Mouse (Mus musculus): ENCODE results near the gene 2900026A02Rik.

2900026A02Rik gene

DNA sequence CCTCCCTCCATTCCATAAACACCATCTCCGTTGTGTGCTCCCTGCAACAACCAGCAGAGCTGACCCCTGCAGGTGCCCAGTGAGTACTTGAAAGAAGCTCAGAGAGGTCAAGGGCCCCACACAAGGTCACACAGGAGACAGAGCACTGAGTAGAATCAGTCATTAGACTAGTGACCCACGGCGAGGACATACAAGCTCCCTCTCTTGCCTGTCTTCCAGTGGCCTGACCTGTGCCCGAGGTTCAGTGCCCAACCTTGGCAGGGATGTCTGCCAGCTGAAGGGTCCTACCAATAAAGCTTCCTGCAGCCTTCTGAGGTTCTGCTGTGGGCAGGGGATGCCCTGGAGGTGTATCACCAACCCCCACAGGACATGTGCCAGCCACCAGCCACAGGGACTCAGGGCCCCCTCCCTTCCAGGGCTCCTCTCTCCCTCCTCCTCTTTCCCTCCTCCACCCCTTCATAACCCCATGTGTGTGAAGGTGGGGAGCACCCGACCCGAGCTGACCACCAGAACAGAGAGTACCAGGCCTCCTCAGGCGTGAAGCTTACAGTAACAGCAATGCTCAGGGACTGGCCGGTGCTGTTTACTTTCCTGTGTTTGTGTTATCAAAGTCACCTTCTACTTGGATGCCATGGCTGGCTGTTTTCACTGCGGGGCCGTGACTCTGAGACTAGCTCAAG is 8.7 kb downstream of the 2900026A02Rik start:
- DNase-seq (ENCODE audit: low read depth, low spot score): no peak

DNA sequence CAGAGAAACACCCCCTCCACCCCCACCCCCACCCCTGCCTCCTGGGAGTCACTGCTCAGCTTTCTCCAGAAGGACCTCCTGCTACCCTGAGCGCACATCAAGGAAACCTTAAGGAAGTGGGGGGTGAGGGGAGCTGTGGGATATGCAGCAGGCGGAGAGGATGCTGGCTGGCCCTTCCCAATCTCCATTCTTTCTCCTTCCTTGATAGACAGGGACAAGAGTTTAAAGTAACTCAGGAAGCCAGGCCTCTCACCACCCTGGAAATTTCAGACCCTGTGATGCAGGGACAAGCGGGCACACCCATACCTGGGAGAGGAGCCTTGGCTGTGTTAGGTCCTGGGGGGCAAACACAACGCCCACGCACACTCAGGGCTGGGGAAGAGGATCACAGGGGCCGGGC is 10.7 kb downstream of the 2900026A02Rik start:
- no peak for DNase-seq (ENCODE audit: low read depth, low spot score)

DNA sequence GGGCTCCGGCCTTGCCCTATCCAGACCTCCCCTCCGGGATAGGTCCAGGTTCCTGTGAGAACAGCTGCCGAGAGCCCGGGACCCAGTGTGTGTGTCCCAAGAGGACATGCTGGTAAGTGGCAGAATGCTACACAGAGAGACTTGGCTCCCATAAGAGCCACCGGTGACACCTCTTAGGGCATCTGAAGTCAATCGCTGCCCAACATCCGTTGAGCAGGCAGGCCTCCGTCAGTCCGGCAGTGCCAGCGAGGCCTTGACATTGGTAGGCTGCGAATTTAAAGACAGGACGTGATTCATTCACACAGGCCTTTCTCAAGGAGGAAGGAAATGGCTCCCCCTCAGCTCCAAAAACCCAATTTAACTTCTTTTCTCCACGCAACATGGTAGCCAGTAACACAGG is 11.1 kb downstream of the 2900026A02Rik start:
- no peak for DNase-seq (ENCODE audit: low read depth, low spot score)

DNA sequence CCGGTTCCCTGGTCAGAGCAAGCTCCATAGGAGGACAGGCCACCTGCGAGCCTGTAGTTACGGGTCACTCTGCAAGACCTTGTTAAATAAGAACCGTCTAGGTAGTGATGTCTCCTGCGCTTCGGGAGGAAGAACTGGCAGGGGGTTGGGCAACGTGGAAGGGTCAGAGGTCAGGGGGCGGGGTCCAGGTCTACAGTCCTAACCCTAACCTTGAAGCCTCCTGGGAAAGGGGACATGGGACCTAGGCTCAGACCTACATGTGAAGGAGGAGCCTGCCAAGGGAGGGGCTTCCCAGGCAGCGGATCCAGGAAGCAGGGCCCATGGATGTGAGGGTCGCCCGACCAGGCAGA is 11.7 kb downstream of the 2900026A02Rik start:
- no peak for DNase-seq (ENCODE audit: low read depth, low spot score)

DNA sequence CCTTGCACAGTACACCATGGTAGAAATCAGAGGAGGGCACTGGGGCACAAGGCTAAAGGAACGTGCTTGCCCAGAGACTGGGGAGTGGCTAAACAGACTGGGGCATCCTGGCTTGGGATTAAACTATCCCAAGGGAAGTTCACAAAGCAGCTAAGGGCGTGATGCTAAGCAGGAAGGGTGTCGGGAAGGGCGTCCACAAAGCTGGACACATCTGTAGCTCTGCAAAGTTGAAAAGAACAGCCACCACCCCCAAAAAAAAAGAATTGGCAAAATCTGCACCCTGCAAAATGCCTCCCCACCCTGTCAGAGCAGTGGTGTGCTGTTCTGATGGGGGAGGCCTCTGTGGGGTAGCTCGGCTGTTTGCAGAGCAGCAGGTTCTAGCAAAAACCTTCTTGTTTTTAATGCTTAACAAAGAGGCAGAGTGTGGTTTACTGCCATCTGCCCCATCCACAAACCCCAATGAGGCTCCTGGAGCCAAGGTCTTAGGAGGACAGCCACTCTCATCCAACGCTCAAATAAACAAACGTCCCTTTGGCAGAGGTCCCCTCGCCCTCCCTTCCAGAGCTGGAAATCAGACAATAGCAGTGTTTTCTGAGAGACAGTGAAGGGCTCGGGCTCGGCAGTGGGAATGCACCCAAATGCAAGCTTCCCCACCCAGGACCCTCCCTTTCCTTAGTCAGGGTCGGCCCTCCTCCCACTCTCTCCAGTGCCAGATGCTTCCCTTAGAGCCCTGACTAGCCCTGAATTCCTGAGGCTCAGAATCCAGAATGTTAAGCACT is 12.2 kb downstream of the 2900026A02Rik start:
- DNase-seq (ENCODE audit: low read depth, low spot score): no peak

DNA sequence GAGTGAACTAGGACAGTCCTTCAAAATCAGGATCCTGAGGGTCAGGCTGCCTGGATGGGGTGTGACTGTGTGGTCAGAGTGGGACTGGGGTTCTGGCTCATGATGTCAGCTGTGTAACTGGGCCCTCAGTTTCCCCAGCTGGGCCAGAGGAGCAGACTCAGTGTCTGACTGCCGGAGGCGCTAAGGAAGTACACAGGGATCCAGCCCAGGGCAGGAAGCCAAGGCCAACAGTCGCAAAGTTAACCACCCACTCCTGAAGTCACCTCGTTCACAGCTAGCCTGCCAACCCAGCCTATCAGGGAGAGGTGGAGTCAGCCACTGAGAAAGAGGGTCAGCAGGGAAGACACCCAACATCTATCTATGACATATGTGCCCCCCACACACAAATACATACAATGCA is 13.0 kb downstream of the 2900026A02Rik start:
- DNase-seq (ENCODE audit: low read depth, low spot score): no peak

DNA sequence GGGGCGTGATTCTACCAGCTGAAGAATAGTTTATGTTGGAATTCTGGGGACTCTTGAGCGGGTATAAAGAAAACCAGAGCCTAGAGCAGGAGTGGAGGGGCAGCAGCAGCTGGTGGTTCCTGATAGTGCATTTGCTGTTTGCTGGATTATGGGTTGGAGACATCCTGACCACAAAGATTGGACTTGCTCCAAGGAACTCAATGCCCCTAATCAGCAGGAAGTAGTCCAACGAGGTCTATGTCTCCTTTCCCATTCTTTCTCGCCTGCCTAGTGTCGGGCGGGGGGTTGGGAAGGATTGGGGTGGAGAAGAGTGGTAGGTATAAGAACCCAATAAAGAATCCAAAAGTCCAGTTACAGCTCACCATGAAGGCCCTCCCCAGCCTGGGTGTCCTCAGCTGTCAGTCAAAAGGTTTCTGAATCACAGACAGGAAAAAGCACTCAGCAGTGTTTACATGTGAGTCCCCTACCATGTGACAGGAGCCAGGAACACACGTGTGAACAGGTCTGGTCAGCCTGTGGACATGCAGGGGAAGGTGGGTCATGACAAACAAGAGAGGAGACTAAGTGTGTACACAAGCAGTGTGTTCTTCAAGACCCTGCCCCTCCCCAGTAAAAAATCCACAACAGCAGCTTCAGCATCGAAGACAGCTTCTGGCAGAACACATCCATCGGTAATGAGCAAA is 14.2 kb downstream of the 2900026A02Rik start:
- no peak for DNase-seq (ENCODE audit: low read depth, low spot score)

DNA sequence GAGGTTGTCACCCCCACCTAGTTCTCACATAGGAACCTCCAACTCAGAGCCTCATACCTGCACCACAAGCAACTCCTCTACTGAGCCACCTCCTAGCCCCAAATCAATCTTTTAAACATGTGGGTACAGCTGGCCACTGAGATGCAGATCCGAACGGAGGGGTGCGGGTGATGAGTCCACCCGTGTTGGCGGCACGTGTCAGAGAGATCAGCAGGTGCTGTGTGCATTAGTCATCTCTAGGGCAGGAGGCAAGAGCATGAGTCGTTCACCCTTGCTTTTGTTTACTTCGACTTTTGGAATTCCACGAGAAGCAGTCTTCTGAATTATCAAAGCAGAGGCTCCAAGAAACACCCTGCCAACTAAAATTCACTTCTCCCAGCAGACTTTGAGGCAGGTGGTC is 16.8 kb downstream of the 2900026A02Rik start:
- DNase-seq (ENCODE audit: low read depth, low spot score): no peak

DNA sequence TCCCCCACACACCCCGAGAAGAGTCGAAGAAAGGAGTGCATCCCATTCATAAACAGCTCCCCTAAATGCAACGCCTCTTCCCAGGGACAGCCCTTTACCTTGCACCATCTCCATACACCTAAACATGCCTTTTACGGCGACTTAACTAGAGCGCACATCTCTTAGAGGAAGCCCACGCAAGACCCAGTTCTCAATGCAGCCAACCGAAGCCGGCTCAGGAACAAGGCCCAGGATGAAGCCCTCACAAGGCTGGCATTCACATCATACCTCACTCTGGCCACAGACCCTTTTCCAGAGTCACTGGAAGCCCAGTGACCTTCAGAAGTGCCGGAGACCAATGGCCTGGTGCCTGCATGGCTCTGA is 21.3 kb downstream of the 2900026A02Rik start:
- no peak for DNase-seq (ENCODE audit: low read depth, low spot score)

DNA sequence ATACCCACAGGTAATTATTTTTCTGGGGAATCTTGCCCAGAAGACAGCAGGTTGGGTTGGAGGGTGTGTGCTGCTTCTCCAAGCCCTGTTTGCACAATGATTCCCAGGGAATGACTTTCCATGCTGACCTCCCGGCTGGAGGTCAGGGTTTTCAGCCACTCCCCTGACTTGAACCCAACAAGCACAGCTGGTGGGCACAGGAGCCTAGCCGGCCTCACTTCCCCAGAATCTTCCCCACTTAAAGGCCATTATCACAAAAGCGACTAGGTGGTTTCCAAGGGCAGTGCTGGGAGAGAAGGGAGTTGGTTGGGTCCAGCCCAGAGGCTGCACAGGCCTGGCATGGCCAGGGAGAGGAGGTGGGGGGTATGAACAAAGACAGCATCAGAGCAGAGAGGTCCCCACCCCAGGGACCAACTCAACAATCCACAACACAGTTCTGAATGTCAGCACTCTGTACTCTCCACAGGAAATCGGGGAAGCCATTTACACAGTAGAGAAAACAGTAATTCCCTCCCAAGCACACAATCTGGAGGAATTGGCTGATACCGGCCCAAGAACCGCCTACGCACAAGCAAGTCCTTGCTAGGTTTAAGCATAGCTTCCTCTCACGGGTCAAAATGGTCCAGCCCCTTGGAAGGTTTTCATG is 21.8 kb downstream of the 2900026A02Rik start:
- no peak for DNase-seq (ENCODE audit: low read depth, low spot score)

DNA sequence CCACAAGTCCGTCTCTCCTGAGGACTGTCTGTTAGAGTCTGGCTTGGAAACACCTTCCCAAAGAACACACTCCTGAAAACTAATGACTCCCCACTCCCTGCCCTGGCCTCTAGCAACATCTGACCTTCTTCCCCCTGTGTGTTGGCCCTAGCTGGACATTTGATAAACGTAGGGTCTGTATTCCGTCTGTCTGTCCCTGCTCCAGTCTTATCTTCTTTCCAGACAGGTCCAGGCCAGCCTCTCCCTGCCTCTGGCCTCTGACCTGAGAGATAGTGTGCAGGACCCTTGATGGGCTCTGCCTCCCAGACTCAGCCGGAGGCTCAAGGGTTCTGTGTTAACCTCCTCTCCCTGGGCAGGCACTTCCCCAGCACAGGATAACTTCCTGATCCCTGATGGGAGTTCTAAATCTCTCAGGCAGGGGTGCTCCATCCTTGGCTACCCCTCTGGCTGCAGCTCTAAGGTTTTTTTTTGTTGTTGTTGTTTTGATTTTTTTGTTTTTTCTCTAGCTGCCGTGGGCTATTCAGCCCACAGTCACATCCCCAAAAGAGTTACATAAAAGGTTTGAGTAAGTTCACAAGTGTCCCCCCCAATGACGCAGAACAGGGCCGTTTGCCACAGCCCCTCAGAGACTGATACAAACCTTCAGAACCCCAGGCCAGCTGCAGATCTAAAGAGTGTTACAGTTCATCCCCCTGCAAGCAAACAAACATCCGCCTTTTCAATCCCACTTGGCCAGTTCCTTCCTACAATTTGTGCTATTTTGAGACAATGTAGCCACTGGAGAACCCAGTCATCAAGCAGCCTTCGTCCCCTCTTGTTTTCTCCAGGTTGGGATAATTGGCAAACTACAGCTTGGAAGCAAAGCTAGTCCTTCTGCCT is 23.9 kb downstream of the 2900026A02Rik start:
- DNase-seq (ENCODE audit: low read depth, low spot score): no peak

DNA sequence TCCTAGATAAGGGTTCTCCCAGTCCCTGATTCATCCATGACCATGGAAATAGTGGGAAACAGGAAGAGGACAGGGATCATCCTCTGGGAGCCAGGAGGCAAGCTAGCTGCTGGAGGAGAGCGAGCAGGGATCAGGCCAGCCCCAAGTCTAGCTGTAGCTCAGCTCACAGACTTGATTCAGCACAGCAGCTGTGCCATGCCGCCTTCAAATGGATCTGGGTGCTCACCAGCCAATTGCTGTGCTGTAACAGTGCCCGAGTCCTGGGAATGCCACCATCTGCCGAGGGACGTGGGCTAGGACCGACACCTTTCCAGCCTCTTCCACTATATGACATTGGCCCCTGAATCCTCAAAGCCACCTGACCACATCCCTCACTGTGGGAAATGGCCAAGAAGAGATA is 25.1 kb downstream of the 2900026A02Rik start:
- no peak for DNase-seq (ENCODE audit: low read depth, low spot score)

DNA sequence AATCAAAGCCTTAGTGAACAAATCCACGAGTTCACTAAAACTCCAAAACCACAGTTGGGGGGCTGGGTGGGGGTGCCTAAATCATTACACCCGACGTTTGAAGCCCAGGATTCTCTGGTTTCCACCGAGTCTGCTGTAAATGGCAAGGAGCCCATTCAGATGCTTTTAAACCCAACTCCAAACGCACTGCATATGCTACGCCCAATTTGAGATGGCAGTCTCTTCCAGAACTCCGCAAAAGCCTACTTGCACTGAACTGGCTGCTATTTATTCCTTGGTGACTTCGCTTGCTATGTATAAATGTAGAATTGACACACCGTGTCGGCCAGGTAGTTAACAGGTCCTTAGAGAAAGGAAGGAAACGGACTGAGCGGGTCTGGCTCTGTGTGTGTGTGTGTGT is 25.6 kb downstream of the 2900026A02Rik start:
- no peak for DNase-seq (ENCODE audit: low read depth, low spot score)

DNA sequence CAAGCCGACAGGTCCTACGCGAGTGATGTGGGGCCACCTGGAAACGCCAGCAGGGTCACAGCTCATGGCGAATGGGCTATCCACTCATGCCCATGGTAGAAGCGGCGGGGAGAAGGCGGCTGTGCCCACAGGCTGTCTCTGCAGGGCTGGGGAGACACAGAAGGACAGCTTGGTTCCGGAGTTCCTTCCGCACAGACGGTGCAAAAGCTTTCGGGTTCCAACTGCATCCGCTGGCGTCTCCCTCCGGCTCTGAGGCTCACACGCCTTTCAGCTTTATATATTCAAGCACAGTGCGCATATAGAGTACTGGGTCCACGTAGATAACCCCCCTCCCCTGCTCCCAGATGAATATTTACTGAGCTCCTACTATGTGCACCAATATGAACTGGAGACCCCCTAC is 27.3 kb downstream of the 2900026A02Rik start:
- DNase-seq (ENCODE audit: low read depth, low spot score): no peak

DNA sequence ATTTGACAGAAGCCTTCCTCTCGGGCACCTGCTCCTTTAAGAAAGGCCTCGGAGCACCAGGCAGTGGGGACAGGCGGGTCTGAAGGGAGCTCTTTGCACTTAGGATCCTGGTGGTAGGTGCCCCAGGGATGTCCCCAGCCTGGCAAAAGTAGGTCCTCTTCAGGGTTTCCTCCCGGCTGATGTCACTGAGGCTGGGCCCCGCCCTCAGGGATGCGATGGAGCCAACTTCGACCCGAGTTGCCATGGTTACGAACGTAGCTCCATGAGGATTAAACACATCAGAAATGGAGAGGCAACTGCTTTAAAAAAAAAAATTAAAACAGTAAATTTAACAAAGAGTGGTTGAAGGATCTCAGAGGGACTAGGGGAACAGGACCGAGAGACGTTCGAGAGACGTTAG is 29.1 kb downstream of the 2900026A02Rik start:
- no peak for DNase-seq (ENCODE audit: low read depth, low spot score)

DNA sequence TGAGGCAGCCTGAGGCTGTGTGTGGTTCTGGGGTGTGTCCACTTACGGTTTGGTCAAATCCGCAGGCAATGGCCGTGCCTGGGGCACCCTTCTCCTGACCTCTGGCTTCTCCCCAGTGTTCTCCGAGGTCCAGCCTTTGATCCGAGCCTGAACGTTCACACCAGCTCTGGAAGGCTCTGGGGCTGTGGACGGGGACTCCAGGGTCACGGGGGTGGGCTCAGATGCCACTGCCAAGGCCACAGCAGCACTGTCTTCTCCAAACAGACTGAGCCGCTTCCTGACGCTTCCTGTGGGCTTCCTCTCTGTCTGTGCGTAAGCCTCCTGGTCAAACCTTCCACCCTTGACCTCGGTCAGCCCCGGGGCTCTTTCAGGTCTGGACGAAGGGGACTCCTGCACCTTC is 30.5 kb downstream of the 2900026A02Rik start:
- DNase-seq (ENCODE audit: low read depth, low spot score): no peak

DNA sequence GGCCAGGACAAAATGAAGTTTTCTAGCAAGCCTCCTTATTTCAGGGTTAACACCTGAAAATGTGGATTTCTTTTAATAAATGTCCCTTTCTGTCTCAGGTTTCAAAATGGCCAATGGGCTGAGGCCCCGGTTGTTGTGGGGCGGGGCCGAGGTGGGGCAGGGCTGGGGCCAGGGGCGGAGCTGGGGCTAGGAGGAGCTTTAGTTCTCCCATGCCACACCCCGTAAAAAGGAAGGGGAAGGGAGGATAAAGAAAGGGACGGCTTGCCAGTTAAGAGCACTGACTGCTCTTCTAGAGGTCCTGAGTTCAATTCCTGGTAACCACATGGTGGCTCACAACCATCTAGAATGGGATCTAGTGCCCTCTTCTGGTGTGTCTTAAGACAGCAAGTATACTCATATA is 39.6 kb downstream of the 2900026A02Rik start:
- DNase-seq (ENCODE audit: low read depth, low spot score): no peak

DNA sequence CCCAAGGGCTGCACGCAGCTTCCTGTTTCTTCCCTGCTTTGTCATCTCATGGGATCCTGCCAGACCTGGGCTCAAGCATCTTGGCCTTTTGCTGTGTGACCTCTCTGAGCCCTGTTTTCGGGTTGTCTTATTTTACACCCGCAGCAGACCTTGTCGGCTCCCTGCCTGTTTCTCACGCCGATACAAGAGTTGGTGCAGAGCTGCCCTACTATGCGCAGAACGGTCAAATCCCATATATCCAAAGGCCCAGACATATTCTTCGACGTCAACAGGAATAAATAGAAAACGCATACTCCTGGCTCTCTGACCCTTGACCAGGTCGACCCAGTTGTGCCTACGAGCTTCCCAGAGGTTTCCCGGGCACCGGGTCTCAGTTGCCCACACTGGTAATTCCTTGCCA is 40.3 kb downstream of the 2900026A02Rik start:
- no peak for DNase-seq (ENCODE audit: low read depth, low spot score)

DNA sequence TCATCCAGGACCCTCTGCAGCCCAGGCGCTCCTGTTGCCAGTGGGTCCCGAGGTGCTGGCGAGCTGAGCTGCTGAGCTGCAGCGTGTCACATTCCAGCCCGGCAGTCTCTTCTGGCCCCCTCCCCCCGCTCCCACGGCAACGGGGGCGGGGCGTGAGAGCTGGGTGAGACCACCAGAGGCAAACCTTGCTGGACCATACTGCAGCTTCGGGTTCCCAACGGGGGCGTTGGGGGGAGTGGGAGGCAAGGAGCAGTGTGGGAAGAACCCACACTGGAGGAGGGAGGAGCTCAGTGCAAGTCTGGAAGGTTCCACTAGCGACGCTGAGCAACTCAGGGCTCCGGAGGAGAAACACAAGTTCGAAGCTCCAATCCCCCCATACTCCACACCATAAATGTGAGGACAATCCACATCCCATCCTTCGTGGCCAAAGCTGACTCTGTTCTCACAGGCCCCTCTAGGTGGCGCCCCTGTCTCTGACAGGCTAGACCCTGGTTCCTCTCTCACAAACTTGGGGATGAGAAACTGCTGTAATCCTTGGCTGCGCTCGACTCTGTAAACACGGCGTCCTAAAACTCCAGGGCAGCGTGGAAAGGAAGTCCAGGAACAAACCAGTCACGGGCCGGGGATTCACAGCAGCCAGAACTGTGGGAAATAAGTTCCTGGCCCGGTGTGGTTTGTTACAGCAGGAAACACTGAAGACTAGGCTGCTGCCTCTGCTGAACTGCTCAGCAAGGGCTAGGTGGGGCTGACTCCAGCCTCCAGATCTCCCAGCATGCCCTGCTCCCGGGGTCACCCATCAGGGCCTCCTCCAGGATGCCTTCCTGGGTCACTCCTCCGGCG is 41.0 kb downstream of the 2900026A02Rik start:
- DNase-seq (ENCODE audit: low read depth, low spot score): peak; percentile 41

DNA sequence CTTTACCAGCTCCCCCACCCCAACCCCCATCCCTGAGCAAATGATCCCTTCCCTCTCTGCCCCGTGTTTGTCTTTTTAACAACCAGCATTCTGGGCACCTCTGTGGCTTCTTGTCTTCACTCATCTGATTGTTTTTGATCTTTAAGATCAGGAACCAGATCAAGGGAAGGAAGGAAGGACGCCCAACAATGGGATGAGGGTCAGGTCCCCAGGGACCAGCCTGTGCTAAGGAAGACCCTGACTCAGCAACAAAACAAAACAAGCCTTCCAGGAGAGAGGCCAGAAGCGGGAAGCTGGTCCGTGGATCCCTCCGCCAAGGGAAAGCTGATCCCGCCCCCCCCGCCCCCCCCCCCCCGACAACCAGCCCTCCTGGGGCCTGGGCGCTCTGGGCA is 41.6 kb downstream of the 2900026A02Rik start:
- no peak for DNase-seq (ENCODE audit: low read depth, low spot score)

DNA sequence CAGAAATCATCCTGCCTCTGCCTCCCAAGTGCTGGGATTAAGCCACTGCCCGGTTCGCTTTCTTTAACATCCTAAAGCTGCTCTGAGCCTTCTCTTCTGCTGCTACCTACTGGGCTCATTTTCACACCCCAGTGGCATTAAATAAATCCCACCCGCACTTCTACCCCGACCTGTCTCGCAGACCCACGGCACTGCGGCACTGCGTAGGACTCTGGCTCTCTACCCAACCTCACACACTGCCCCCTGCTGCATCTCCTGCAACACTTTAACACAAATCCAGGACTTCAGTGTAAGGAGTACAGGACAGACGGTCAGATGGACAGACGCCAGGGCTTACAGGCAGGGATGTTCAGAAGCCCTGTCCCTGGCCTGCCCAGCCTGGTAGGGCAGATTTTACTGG is 45.1 kb downstream of the 2900026A02Rik start:
- DNase-seq (ENCODE audit: low read depth, low spot score): no peak

Data from CD4-positive helper T cell, adult 2 months (primary cell).